Mouse (Mus musculus) embryonic facial prominence, embryonic 15.5 days (tissue): ENCODE results near the gene Erich4. TPM values are rescaled to one million over a fixed set of nuclear protein-coding genes. Genes with fewer than 3 reads are reported as not detected.

Experiments used
- ATAC-seq: fragments of 200-750 bp; cut with Nextera tagmentation; 2 replicates; pipeline ENCODE4 v1.8.0; 2017; ENCODE audit warnings: low read depth, moderate TSS enrichment; ENCODE audit not compliant: insufficient number of reproducible peaks, low FRiP score, low TSS enrichment
- H3K27ac ChIP-seq: fragments of 300-500 bp; sonication (generic); replicated peaks from 2 replicates; pipeline ENCODE4 v1.5.1; 2015; ENCODE audit warnings: mild to moderate bottlenecking, inconsistent platforms
- H3K27me3 ChIP-seq: fragments of 300-500 bp; sonication (generic); 2 replicates; pipeline ENCODE4 v1.6.1; 2015; ENCODE audit warnings: inconsistent platforms
- H3K36me3 ChIP-seq: fragments of 300-500 bp; sonication (generic); 2 replicates; pipeline ENCODE4 v1.6.1; 2015; ENCODE audit warnings: mild to moderate bottlenecking, inconsistent platforms
- H3K4me1 ChIP-seq: fragments of 300-500 bp; sonication (generic); 2 replicates; pipeline ENCODE4 v1.6.1; 2015; ENCODE audit warnings: inconsistent platforms
- H3K4me2 ChIP-seq: fragments of 300-500 bp; sonication (generic); replicated peaks from 2 replicates; pipeline ENCODE4 v1.6.1; 2015; ENCODE audit warnings: mild to moderate bottlenecking, inconsistent platforms
- H3K4me3 ChIP-seq: fragments of 300-500 bp; sonication (generic); replicated peaks from 2 replicates; pipeline ENCODE4 v1.5.1; 2015; ENCODE audit warnings: mild to moderate bottlenecking, inconsistent platforms
- H3K9ac ChIP-seq: fragments of 300-500 bp; sonication (generic); 2 replicates; pipeline ENCODE4 v1.6.1; 2015; ENCODE audit warnings: inconsistent platforms
- H3K9me3 ChIP-seq: fragments of 300-500 bp; sonication (generic); replicated peaks from 2 replicates; pipeline ENCODE4 v1.6.1; 2016; ENCODE audit warnings: inconsistent platforms
- WGBS: fragments of 180-500 bp; shearing (Covaris S2); methylation state at CpG from one replicate; pipeline ENCODE4 v1.1.7; 2015; 5-methylcytosine and 5-hydroxymethylcytosine counted together
- polyA plus RNA-seq: library from polyadenylated mRNA; unstranded; fragments of >200 nt; fragmentation: Nextera tagmentation; extraction: Ambion mirVana; gene quantifications from 2 replicates; pipeline ENCODE4 v1.2.1, GENCODE M21; 2015

Erich4 gene
- polyA plus RNA-seq, 1 experiment from 2014 or later = not detected

DNA sequence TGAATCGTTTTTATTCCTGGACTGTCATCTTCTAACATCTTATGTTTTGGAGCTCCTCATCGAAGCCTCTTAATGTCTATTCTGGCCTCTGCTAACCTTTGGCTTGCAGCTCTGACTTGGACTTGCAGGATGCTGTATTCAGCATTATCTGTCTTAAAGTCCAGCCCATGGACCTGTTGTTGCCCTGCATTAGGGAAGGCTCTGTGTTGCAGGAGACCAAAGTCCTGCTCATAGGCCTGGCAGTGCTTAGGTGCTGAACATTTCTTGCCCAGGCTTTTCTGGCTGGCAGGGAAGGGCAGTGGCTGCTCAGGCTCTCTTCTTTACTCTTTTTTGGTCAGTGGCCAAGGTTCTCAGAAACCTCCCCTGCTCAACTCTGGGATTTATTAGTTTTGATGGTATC lies 8.5 kb downstream of the Erich4 start:
- H3K27ac ChIP-seq = no peak overlapping the region
- ATAC-seq = no peak
- H3K4me3 ChIP-seq = no peak overlapping the region
- no peaks in the 10 kb centered on the region for H3K36me3 ChIP-seq
- WGBS = 71% methylated on average over 2 of the region's 2 CpGs
- H3K4me1 ChIP-seq = no peaks in the 10 kb centered on the region
- H3K4me2 ChIP-seq = no peak overlapping the region
- no peaks in the 10 kb centered on the region for H3K27me3 ChIP-seq
- H3K9ac ChIP-seq = no peak overlapping the region
- no peaks in the 10 kb centered on the region for H3K9me3 ChIP-seq

DNA sequence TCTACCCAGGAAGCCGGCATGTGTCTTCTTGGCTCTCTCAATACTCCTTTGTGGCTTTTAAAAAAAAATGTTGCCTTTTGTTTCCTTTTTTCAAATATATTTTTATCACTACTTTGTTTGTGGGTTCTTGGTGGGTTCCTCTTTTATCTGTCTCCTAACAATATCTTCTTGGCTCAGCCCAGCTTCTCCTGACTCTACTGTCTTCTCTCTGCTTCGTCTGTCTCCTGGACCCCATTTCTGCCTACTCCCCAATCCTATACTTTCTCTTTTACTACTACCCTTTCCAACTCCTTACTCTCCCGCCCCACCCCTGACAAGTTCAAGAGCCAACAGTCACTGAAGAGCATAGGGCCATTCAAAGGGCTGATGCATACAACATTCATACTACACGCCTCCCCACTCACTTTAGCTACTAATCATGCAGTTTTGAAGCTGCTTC lies 9.0 kb downstream of the Erich4 start:
- Histone ChIP-seq H3K36me3 (no peaks in the 10 kb centered on the region), H3K27ac (no peak overlapping the region), H3K27me3 (no peaks in the 10 kb centered on the region), H3K9ac (no peak overlapping the region), H3K4me2 (no peak overlapping the region), H3K4me3 (no peak overlapping the region), H3K9me3 (no peaks in the 10 kb centered on the region), H3K4me1 (no peaks in the 10 kb centered on the region)
- WGBS = 81% methylated on average over 4 of the region's 4 CpGs
- no peak for ATAC-seq

DNA sequence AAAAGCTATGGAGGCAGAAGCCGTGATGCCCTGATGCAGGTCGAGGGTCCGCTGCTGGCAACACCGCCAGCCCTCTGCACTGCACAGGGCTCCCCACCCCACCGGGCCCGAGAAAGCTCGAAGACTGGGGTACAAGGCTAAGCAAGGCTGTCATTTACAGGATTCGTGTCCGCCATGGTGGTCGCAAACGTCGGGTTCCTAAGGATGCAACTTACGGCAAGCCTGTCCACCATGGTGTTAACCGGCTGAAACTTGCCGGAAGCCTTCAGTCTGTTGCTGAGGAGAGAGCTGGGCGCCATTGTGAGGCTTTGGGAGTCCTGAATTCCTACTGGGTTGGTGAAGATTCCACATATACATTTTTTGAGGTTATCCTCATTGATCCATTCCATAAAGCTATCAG lies 14.3 kb downstream of the Erich4 start:
- no peak overlapping the region for H3K4me3 ChIP-seq
- no peaks in the 10 kb centered on the region for H3K9me3 ChIP-seq
- no peaks in the 10 kb centered on the region for H3K4me1 ChIP-seq
- H3K36me3 ChIP-seq = no peaks in the 10 kb centered on the region
- no peak overlapping the region for H3K27ac ChIP-seq
- no peak overlapping the region for H3K9ac ChIP-seq
- no peak for ATAC-seq
- H3K27me3 ChIP-seq = no peaks in the 10 kb centered on the region
- H3K4me2 ChIP-seq = no peak overlapping the region
- WGBS = 87% methylated on average over 16 of the region's 16 CpGs

DNA sequence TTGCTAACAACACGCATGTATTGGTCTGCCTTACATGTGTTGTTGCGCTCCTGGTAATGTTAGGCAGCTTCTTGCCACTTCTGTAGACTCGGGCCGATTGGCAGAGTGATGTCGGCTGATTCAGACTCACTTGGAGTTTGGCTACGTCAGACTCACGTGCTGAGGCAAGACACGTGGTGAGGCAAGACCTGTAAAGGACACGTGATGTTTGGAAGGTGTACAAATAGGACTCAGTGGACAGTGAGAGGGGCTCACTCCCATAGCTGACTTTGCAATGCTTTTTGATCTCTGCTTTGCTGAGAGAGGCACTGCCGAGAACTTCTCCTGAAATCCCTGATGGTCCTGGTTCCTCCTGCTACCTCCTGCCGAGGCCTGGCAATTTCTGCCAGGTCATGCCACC lies 15.0 kb downstream of the Erich4 start:
- Histone ChIP-seq H3K27me3 (no peaks in the 10 kb centered on the region), H3K9me3 (no peaks in the 10 kb centered on the region), H3K4me2 (no peak overlapping the region), H3K27ac (no peak overlapping the region), H3K9ac (no peak overlapping the region), H3K4me1 (no peaks in the 10 kb centered on the region), H3K4me3 (no peak overlapping the region), H3K36me3 (no peaks in the 10 kb centered on the region)
- WGBS = 83% methylated on average over 11 of the region's 11 CpGs
- no peak for ATAC-seq

- H3K27me3 ChIP-seq = no peaks in the 10 kb centered on the region
- 16% methylated on average over 10 of the region's 10 CpGs for WGBS
- no peak overlapping the region for H3K4me2 ChIP-seq
- no peak overlapping the region for H3K27ac ChIP-seq
- H3K4me3 ChIP-seq = no peak overlapping the region
- no peaks in the 10 kb centered on the region for H3K36me3 ChIP-seq
- no peak for ATAC-seq
- no peaks in the 10 kb centered on the region for H3K9me3 ChIP-seq
- H3K9ac ChIP-seq = no peak overlapping the region
- H3K4me1 ChIP-seq = no peaks in the 10 kb centered on the region
Measured at GRCm38 (mm10) chr7:25599663-25600062, 16.0 kb downstream of the Erich4 start.

- no peak for ATAC-seq
- Histone ChIP-seq H3K4me1 (no peaks in the 10 kb centered on the region), H3K36me3 (no peaks in the 10 kb centered on the region), H3K9ac (no peak overlapping the region), H3K27ac (no peak overlapping the region), H3K4me3 (no peak overlapping the region), H3K27me3 (no peaks in the 10 kb centered on the region), H3K4me2 (no peak overlapping the region), H3K9me3 (no peaks in the 10 kb centered on the region)
- WGBS = 72% methylated on average over 3 of the region's 3 CpGs
Measured at GRCm38 (mm10) chr7:25593859-25594258, 21.8 kb downstream of the Erich4 start.

- Histone ChIP-seq H3K27me3 (no peaks in the 10 kb centered on the region), H3K4me2 (no peak overlapping the region), H3K27ac (no peak overlapping the region), H3K4me1 (no peaks in the 10 kb centered on the region), H3K9ac (no peak overlapping the region), H3K36me3 (no peaks in the 10 kb centered on the region), H3K9me3 (no peaks in the 10 kb centered on the region), H3K4me3 (no peak overlapping the region)
- ATAC-seq = no peak
- 70% methylated on average over 2 of the region's 2 CpGs for WGBS
Measured at GRCm38 (mm10) chr7:25591226-25591625, 24.5 kb downstream of the Erich4 start.

DNA sequence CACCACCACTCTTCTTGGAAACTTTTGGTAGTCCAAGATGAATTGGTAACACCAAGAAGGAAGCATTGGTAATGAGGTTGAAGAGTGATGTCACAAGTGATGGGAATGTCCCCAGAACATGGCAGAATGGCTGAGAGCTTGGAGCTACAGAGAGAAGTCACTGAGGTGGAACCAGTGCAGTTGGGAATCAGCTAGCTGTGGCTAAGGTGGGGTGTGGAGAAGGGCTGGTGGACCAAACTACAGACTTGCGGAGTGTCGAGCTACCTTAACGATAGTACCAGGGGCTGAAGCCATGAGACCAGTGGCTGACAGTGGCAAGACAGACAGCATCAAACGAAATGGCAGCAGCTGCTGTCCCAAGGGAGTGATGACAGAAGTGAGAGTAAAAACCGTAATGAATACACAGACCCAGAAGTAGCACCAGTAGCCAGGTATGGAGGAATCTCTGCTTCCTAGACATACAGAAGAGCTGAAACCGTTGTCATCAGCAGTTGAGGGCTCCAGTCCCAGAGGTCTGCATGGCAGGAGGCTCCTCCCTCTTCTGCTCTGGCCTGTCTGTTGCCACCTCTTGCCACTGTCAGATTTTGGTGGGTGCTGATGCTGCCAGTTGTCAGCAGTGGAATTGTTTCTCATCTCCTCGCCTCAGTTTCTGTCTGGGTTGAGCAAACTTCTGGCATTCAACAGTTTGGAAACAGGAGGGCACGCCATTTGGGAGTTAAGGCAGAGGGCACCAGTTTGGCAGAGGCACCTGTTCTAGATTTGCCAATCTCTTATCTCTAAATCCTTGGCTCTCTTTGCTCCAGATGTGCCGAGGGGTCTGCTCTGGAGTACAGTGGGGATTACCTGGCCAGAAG lies 30.1 kb downstream of the Erich4 start:
- Histone ChIP-seq H3K4me3 (no peak overlapping the region), H3K9me3 (no peaks in the 10 kb centered on the region), H3K27ac (no peak overlapping the region), H3K4me2 (no peak overlapping the region), H3K4me1 (no peaks in the 10 kb centered on the region), H3K36me3 (no peaks in the 10 kb centered on the region), H3K27me3 (no peaks in the 10 kb centered on the region), H3K9ac (no peak overlapping the region)
- 76% methylated on average over 9 of the region's 9 CpGs for WGBS
- no peak for ATAC-seq

GRCm38 (mm10) chr7:25584651-25585050 lies 31.0 kb downstream of the Erich4 start:
- H3K4me3 ChIP-seq = no peak overlapping the region
- no peak overlapping the region for H3K4me2 ChIP-seq
- 86% methylated on average over 5 of the region's 5 CpGs for WGBS
- H3K4me1 ChIP-seq = no peaks in the 10 kb centered on the region
- no peak overlapping the region for H3K27ac ChIP-seq
- H3K9me3 ChIP-seq = no peaks in the 10 kb centered on the region
- H3K9ac ChIP-seq = no peak overlapping the region
- ATAC-seq = no peak
- no peaks in the 10 kb centered on the region for H3K36me3 ChIP-seq
- no peaks in the 10 kb centered on the region for H3K27me3 ChIP-seq

DNA sequence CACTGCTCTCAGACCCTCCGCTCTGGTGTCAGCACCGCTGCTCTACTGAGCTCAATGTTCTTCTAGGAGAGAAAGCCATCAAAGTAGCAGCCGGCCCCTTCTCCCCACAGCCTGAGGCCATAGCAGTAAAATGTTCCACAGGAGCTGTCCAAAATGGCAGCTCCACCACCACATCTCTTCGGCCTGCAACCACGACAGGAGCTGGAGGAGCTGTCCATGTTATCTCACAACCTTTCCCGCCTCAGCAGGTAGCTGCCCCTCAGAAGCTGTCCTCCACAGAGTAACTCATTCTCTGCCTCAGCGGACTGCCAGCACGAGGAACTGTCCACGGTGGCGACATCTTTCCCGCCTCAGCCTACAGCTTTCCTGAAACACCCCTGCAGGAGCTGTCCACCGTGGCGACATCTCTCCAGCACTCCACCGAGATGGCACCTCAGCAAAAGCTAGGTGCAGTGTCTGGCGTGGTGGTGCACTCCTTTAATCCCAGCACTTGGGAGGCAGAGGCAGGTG lies 33.3 kb downstream of the Erich4 start:
- no peak overlapping the region for H3K4me3 ChIP-seq
- WGBS = 87% methylated on average over 15 of the region's 15 CpGs
- H3K4me2 ChIP-seq = no peak overlapping the region
- no peaks in the 10 kb centered on the region for H3K36me3 ChIP-seq
- H3K9ac ChIP-seq = no peak overlapping the region
- no peaks in the 10 kb centered on the region for H3K27me3 ChIP-seq
- no peaks in the 10 kb centered on the region for H3K9me3 ChIP-seq
- no peaks in the 10 kb centered on the region for H3K4me1 ChIP-seq
- no peak overlapping the region for H3K27ac ChIP-seq
- no peak for ATAC-seq

- Histone ChIP-seq H3K36me3 (no peaks in the 10 kb centered on the region), H3K9me3 (no peaks in the 10 kb centered on the region), H3K27ac (no peak overlapping the region), H3K27me3 (no peaks in the 10 kb centered on the region), H3K4me3 (no peak overlapping the region), H3K9ac (no peak overlapping the region), H3K4me2 (no peak overlapping the region), H3K4me1 (0 out of 2 replicates have a peak, but pooled peaks cover 4% of the 10 kb centered on the region)
- 84% methylated on average over 10 of the region's 10 CpGs for WGBS
- no peak for ATAC-seq
Measured at GRCm38 (mm10) chr7:25579441-25579840, 36.3 kb downstream of the Erich4 start.
